Mouse (Mus musculus): ENCODE measurements at regions not wholly inside any gene's neighbourhood (a gene's known extent, or its start where the extent isn't known, plus 50 kb on each side); places are given as distances from the start of the nearest gene placed in this dataset.

GRCm38 (mm10) chr4:131254691-131255090 lies 310.5 kb downstream of the Matn1 start:
- no peak for ATAC-seq (ENCODE audit: insufficient number of reproducible peaks, low FRiP score, low TSS enrichment)

GRCm38 (mm10) chr4:131261236-131261635 lies 317.1 kb downstream of the Matn1 start:
- ATAC-seq (ENCODE audit: insufficient number of reproducible peaks, low FRiP score, low TSS enrichment), result no peak

- ATAC-seq (ENCODE audit: insufficient number of reproducible peaks, low FRiP score, low TSS enrichment), result no peak
These were observed 318.7 kb downstream of the Matn1 start for GRCm38 (mm10) chr4:131262909-131263308.

- no peak for ATAC-seq (ENCODE audit: insufficient number of reproducible peaks, low FRiP score, low TSS enrichment)
These were observed 322.6 kb downstream of the Matn1 start for GRCm38 (mm10) chr4:131266764-131267163.

GRCm38 (mm10) chr4:131267760-131268159 lies 323.6 kb downstream of the Matn1 start:
- ATAC-seq (ENCODE audit: insufficient number of reproducible peaks, low FRiP score, low TSS enrichment), result no peak

GRCm38 (mm10) chr4:131270192-131270591 lies 326.0 kb downstream of the Matn1 start:
- no peak for ATAC-seq (ENCODE audit: insufficient number of reproducible peaks, low FRiP score, low TSS enrichment)

- no peak for ATAC-seq (ENCODE audit: insufficient number of reproducible peaks, low FRiP score, low TSS enrichment)
These were observed 327.9 kb downstream of the Matn1 start for GRCm38 (mm10) chr4:131272060-131272459.

GRCm38 (mm10) chr4:131293560-131293959 lies 349.4 kb downstream of the Matn1 start:
- no peak for ATAC-seq (ENCODE audit: insufficient number of reproducible peaks, low FRiP score, low TSS enrichment)

- no peak for ATAC-seq (ENCODE audit: insufficient number of reproducible peaks, low FRiP score, low TSS enrichment)
These were observed 354.0 kb downstream of the Matn1 start for GRCm38 (mm10) chr4:131298011-131298674.

- no peak for ATAC-seq (ENCODE audit: insufficient number of reproducible peaks, low FRiP score, low TSS enrichment)
These were observed 359.8 kb downstream of the Matn1 start for GRCm38 (mm10) chr4:131303936-131304335.

- ATAC-seq (ENCODE audit: insufficient number of reproducible peaks, low FRiP score, low TSS enrichment), result no peak
These were observed 360.2 kb downstream of the Matn1 start for GRCm38 (mm10) chr4:131304361-131304777.

GRCm38 (mm10) chr4:131314231-131314630 lies 370.0 kb downstream of the Matn1 start:
- no peak for ATAC-seq (ENCODE audit: insufficient number of reproducible peaks, low FRiP score, low TSS enrichment)

- ATAC-seq (ENCODE audit: insufficient number of reproducible peaks, low FRiP score, low TSS enrichment), result no peak
These were observed 371.9 kb downstream of the Matn1 start for GRCm38 (mm10) chr4:131316041-131316440.

- ATAC-seq (ENCODE audit: insufficient number of reproducible peaks, low FRiP score, low TSS enrichment), result no peak
These were observed 378.1 kb downstream of the Matn1 start for GRCm38 (mm10) chr4:131322323-131322722.

- ATAC-seq (ENCODE audit: insufficient number of reproducible peaks, low FRiP score, low TSS enrichment), result no peak
These were observed 380.3 kb downstream of the Matn1 start for GRCm38 (mm10) chr4:131324486-131324885.

GRCm38 (mm10) chr4:131325200-131325599 lies 381.0 kb downstream of the Matn1 start:
- no peak for ATAC-seq (ENCODE audit: insufficient number of reproducible peaks, low FRiP score, low TSS enrichment)

- ATAC-seq (ENCODE audit: insufficient number of reproducible peaks, low FRiP score, low TSS enrichment), result no peak
These were observed 381.4 kb downstream of the Matn1 start for GRCm38 (mm10) chr4:131325609-131326008.

- no peak for ATAC-seq (ENCODE audit: insufficient number of reproducible peaks, low FRiP score, low TSS enrichment)
These were observed 385.2 kb downstream of the Matn1 start for GRCm38 (mm10) chr4:131329398-131329797.

- ATAC-seq (ENCODE audit: insufficient number of reproducible peaks, low FRiP score, low TSS enrichment), result no peak
These were observed 387.5 kb downstream of the Matn1 start for GRCm38 (mm10) chr4:131331646-131332045.

GRCm38 (mm10) chr4:131336801-131337200 lies 392.6 kb downstream of the Matn1 start:
- ATAC-seq (ENCODE audit: insufficient number of reproducible peaks, low FRiP score, low TSS enrichment), result no peak

GRCm38 (mm10) chr4:131340993-131341695 lies 397.0 kb downstream of the Matn1 start:
- ATAC-seq (ENCODE audit: insufficient number of reproducible peaks, low FRiP score, low TSS enrichment), result no peak

GRCm38 (mm10) chr4:131346727-131347126 lies 402.5 kb downstream of the Matn1 start:
- ATAC-seq (ENCODE audit: insufficient number of reproducible peaks, low FRiP score, low TSS enrichment), result no peak

Data from cerebellum, adult (tissue).